Mouse (Mus musculus) embryo, embryonic 11 days (tissue): ENCODE data around the gene Zfp654.
A peak's percentile ranks its signal among the peaks of the same experiment; 100 is the strongest.
"Not testable (repeated sequence)": the region's sequence is repeated elsewhere in the genome, so short reads cannot be mapped to it uniquely, and the experiment has no call there.

Experiments
- DNase-seq: peaks from one replicate; pipeline ENCODE4 v3.0.0-alpha.2; 2015

The Zfp654 gene

GRCm38 (mm10) chr16:64851563-64852362, at the start of gene Zfp654, which contains the start of gene Cggbp1:
TSS of gene Zfp654 (minus strand) at chr16:64851652.
TSS of gene Cggbp1 (plus strand) at chr16:64851996.
- peak; percentile 99 for DNase-seq

GRCm38 (mm10) chr16:64899084-64899483, 47.6 kb upstream of the Zfp654 start:
- no peak for DNase-seq

- no peak for DNase-seq
Observed at GRCm38 (mm10) chr16:64889496-64889895, 38.0 kb upstream of the Zfp654 start.

- DNase-seq: no peak
Observed at GRCm38 (mm10) chr16:64885547-64885946, 34.1 kb upstream of the Zfp654 start.

GRCm38 (mm10) chr16:64885142-64885541, 33.7 kb upstream of the Zfp654 start:
- DNase-seq: peak; percentile 40

- DNase-seq: peak; percentile 30
Observed at GRCm38 (mm10) chr16:64884420-64884838, 33.0 kb upstream of the Zfp654 start.

GRCm38 (mm10) chr16:64883896-64884295, 32.4 kb upstream of the Zfp654 start:
- DNase-seq: no peak

- DNase-seq: no peak
Observed at GRCm38 (mm10) chr16:64881442-64881841, 30.0 kb upstream of the Zfp654 start.

- DNase-seq: no peak
Observed at GRCm38 (mm10) chr16:64880986-64881385, 29.5 kb upstream of the Zfp654 start.

- no peak for DNase-seq
Observed at GRCm38 (mm10) chr16:64879735-64880134, 28.3 kb upstream of the Zfp654 start.

GRCm38 (mm10) chr16:64878611-64879132, 27.2 kb upstream of the Zfp654 start:
- no peak for DNase-seq

- no peak for DNase-seq
Observed at GRCm38 (mm10) chr16:64877314-64877713, 25.9 kb upstream of the Zfp654 start.

- no peak for DNase-seq
Observed at GRCm38 (mm10) chr16:64876631-64877265, 25.3 kb upstream of the Zfp654 start.

- DNase-seq: no peak
Observed at GRCm38 (mm10) chr16:64875822-64876221, 24.4 kb upstream of the Zfp654 start.

- DNase-seq: no peak
Observed at GRCm38 (mm10) chr16:64875384-64875783, 23.9 kb upstream of the Zfp654 start.

GRCm38 (mm10) chr16:64873416-64874305, 22.2 kb upstream of the Zfp654 start:
- DNase-seq: peak; percentile 88

GRCm38 (mm10) chr16:64872841-64873240, 21.4 kb upstream of the Zfp654 start:
- peak; percentile 21 for DNase-seq

GRCm38 (mm10) chr16:64872296-64872695, 20.8 kb upstream of the Zfp654 start:
- peak; percentile 34 for DNase-seq

GRCm38 (mm10) chr16:64869621-64870020, 18.2 kb upstream of the Zfp654 start:
- DNase-seq: no peak

GRCm38 (mm10) chr16:64868613-64869012, 17.2 kb upstream of the Zfp654 start:
- no peak for DNase-seq

GRCm38 (mm10) chr16:64865841-64866240, 14.4 kb upstream of the Zfp654 start:
- not testable (repeated sequence) for DNase-seq

GRCm38 (mm10) chr16:64856946-64857345, 5.5 kb upstream of the Zfp654 start:
- no peak for DNase-seq

- no peak for DNase-seq
Observed at GRCm38 (mm10) chr16:64852891-64853290, 1.4 kb upstream of the Zfp654 start.
